Mouse (Mus musculus): ENCODE data around the gene Tnik. TPM values are rescaled to one million over a fixed set of nuclear protein-coding genes. Genes with fewer than 3 reads are reported as not detected.

The Tnik gene
- polyA plus RNA-seq, 1 experiment from 2014 or later, result 13.8 TPM

DNA sequence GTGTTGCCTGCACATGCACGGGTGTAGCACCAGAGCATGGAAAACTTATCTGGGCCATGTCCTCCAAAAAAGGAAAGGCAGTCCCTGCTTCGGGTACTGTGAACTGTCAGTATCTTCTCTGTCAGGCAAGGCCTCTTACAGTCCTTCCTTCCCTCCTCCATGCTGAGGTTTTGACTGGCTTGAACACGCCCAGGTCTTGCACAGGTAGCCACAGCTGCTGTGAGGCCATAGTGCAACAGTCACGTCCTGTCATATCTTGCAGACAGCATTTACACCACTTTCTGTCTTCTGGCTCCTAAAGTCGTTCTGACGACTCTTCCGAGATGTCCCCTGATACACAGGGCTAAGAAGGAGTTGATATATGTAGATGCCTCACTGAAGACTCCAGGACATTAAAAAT is 28.8 kb upstream of the Tnik start:
- no peaks in the 10 kb centered on the region for H3K36me3 ChIP-seq
- no peak overlapping the region for H3K27ac ChIP-seq
- 83% methylated on average over 7 of the region's 7 CpGs for WGBS
- no peak overlapping the region for H3K4me3 ChIP-seq
- H3K4me1 ChIP-seq, result no peaks in the 10 kb centered on the region; the same call in 1 of the 2 replicates
- H3K9me3 ChIP-seq, result no peaks in the 10 kb centered on the region
- no peak overlapping the region for H3K9ac ChIP-seq
- H3K4me2 ChIP-seq, result no peak overlapping the region
- no peak for ATAC-seq (ENCODE audit: insufficient number of reproducible peaks, insufficient read depth, low FRiP score, low TSS enrichment, low read depth)
- no peaks in the 10 kb centered on the region for H3K27me3 ChIP-seq

DNA sequence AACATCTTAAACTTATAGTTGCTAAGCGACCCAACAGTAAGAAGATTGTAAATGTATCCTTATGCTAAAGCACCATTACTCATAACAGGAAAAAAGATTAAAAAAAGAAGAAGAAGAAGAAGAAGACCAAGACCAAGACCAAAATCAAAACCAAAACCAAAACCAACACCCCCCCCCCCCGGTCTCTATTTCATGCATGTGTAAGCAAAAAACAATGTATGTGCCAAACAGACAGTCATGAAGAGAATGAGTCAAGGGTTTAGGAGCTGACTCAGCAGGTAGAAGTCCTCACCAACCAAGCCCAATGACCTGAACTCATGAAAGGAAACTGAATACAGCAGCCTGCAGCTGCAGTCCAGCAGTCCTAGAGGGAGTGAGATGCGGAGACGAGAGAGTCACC is 26.3 kb upstream of the Tnik start:
- no peaks in the 10 kb centered on the region; the same call in 1 of the 2 replicates for H3K4me1 ChIP-seq
- no peak overlapping the region for H3K9ac ChIP-seq
- WGBS, result 91% methylated on average over 4 of the region's 4 CpGs

DNA sequence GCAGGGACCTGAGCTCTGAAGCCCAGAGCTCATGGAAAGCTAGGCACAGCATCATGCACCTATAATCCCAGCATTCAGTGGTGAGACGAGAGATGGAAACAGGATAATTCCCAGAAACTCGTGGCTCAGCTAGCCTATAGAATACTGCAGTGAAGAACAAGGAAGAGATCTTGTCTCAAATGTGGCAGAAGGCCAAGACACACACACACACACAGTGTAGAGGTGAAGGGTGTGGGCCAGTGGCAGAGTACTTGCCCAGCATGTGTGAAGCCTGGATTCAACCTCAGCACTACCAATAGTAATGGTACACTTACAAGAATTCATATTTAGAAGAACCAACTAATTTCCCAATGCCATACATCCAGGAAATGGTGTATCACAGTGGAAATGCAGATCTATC is 24.9 kb upstream of the Tnik start:
- Histone ChIP-seq H3K27me3 (no peaks in the 10 kb centered on the region), H3K4me2 (no peak overlapping the region), H3K27ac (no peak overlapping the region), H3K4me1 (no peaks in the 10 kb centered on the region; the same call in 1 of the 2 replicates), H3K9me3 (no peaks in the 10 kb centered on the region), H3K36me3 (no peaks in the 10 kb centered on the region), H3K4me3 (no peak overlapping the region), H3K9ac (no peak overlapping the region)
- WGBS, result 60% methylated on average over 2 of the region's 2 CpGs
- ATAC-seq (ENCODE audit: insufficient number of reproducible peaks, insufficient read depth, low FRiP score, low TSS enrichment, low read depth), result no peak

More for the DNA sequence above, 26.3 kb upstream of the Tnik start:
- H3K36me3 ChIP-seq, result no peaks in the 10 kb centered on the region
- no peaks in the 10 kb centered on the region for H3K9me3 ChIP-seq
- H3K27ac ChIP-seq, result no peak overlapping the region
- no peaks in the 10 kb centered on the region for H3K27me3 ChIP-seq
- no peak overlapping the region for H3K4me2 ChIP-seq
- no peak overlapping the region for H3K4me3 ChIP-seq
- no peak for ATAC-seq (ENCODE audit: insufficient number of reproducible peaks, insufficient read depth, low FRiP score, low TSS enrichment, low read depth)

DNA sequence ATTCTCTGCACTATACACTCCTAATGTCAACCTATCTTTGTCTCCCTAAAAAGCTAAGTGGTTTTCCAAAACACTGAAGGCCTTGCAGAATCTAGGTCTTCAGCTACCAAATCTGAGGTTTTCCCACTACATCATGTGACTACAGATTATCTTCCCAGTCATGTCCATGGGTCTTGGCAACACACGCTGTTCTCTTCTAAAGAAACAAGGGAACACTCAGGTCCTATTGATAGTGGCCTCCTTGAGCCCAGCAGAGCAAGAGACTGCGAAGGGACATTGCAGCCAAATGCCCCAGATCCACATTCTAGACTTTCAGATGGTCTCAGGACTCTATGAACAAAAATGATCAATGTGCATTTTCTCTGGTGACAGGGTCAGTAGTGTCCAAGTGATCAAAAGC is 20.5 kb upstream of the Tnik start:
- no peaks in the 10 kb centered on the region for H3K27me3 ChIP-seq
- no peaks in the 10 kb centered on the region; the same call in 1 of the 2 replicates for H3K4me1 ChIP-seq
- ATAC-seq (ENCODE audit: insufficient number of reproducible peaks, insufficient read depth, low FRiP score, low TSS enrichment, low read depth), result no peak
- no peak overlapping the region for H3K9ac ChIP-seq
- 78% methylated on average over 2 of the region's 2 CpGs for WGBS
- no peak overlapping the region for H3K27ac ChIP-seq
- no peak overlapping the region for H3K4me2 ChIP-seq
- no peaks in the 10 kb centered on the region for H3K9me3 ChIP-seq
- H3K4me3 ChIP-seq, result no peak overlapping the region
- no peaks in the 10 kb centered on the region for H3K36me3 ChIP-seq

DNA sequence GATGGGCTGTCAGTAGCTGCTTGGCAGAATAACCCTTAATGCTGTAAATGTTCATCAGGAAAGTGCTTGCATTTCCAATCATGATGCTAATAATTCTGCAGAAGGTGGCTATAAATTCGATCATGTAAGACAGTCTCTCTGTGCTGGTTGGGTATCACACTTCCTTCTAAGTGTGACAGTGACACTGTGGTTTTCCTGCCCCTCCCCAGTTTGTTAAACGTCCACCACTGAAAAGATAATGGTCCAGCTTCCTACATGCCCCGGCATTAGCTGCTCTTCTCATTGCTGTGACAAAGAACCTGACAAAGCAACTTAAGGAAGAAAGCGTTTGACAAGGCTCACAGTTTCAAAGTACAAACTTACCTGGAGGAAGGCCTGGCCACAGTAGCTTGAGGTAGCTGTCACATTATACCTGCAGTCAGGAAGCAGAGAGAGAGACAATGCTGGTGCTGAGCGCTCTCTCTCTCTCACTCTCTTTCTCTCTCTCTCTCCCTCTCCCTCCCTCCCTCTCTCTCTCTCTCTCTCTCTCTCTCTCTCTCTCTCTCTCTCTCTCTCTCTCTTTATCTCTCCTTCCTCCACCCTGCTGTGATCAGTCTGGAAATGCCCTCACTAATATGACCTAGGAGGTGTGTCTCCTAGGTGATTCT is 18.6 kb upstream of the Tnik start:
- no peaks in the 10 kb centered on the region for H3K36me3 ChIP-seq
- H3K27ac ChIP-seq, result no peak overlapping the region
- no peak overlapping the region for H3K4me3 ChIP-seq
- WGBS, result 80% methylated on average over 5 of the region's 5 CpGs
- no peak for ATAC-seq (ENCODE audit: insufficient number of reproducible peaks, insufficient read depth, low FRiP score, low TSS enrichment, low read depth)
- H3K27me3 ChIP-seq, result no peaks in the 10 kb centered on the region
- no peaks in the 10 kb centered on the region for H3K9me3 ChIP-seq
- H3K4me1 ChIP-seq, result no peaks in the 10 kb centered on the region
- H3K9ac ChIP-seq, result no peak overlapping the region
- no peak overlapping the region for H3K4me2 ChIP-seq

DNA sequence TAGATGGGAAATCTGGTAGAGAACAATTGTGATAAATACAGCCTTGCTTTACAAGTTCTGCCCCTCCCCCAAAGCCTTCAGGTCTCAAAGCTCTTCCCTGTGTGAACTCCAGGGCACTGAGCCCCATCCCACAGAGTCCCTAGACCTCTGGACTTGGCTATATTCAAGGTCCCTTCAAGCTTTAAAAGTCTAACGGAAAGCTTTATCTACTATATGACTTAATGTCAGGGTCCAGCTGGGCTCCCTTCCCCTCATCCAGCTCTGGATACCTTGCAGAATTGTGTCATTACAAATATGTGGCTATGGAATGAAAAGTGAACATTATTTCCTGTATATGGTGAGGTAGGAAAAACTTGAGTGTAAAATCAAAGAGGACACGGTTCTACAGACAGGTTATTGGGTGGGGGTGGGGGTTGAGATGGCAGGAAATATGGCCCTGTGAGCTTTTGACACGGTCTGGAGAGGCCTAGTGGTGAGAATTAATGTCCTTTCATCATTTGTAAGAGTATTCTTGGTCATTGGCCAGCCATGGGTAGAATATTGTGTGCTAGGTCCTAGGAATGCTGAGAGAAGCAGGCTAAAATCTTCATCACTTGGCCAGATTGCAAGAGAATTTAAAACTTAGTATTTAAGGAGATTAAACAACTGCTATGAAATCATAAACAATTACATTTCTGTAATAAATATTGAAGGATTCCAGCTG is 14.6 kb upstream of the Tnik start:
- H3K27me3 ChIP-seq, result no peaks in the 10 kb centered on the region
- H3K9ac ChIP-seq, result no peak overlapping the region
- WGBS, result 55% methylated on average over 3 of the region's 3 CpGs
- no peaks in the 10 kb centered on the region for H3K9me3 ChIP-seq
- H3K27ac ChIP-seq, result no peak overlapping the region
- no peak for ATAC-seq (ENCODE audit: insufficient number of reproducible peaks, insufficient read depth, low FRiP score, low TSS enrichment, low read depth)
- no peak overlapping the region for H3K4me2 ChIP-seq
- H3K36me3 ChIP-seq, result no peaks in the 10 kb centered on the region
- no peaks in the 10 kb centered on the region for H3K4me1 ChIP-seq
- H3K4me3 ChIP-seq, result no peak overlapping the region

DNA sequence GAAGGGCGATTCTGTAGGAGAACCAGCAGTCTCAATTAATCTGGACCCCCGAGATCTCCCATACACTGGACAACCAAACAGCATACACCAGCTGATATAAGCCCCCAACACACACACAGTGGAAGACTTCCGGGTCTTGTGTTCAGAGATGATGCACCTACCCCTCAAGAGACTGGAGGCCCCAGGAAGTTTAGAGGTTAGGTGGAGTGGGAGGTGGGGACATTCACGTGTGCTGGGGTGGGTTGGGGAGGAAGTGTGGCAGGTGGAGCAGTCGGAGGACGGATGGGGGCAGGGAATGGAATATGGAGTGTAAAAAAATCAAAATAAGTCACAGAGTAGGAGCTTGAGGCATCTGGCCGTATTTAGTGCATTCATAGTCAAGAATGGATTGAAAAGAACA is 7.3 kb upstream of the Tnik start:
- no peaks in the 10 kb centered on the region for H3K9me3 ChIP-seq
- H3K4me3 ChIP-seq, result no peak overlapping the region
- H3K9ac ChIP-seq, result no peak overlapping the region
- H3K27ac ChIP-seq, result no peak overlapping the region
- H3K27me3 ChIP-seq, result no peaks in the 10 kb centered on the region
- H3K4me2 ChIP-seq, result no peak overlapping the region
- 79% methylated on average over 7 of the region's 7 CpGs for WGBS
- H3K36me3 ChIP-seq, result no peaks in the 10 kb centered on the region
- no peaks in the 10 kb centered on the region for H3K4me1 ChIP-seq
- ATAC-seq (ENCODE audit: insufficient number of reproducible peaks, insufficient read depth, low FRiP score, low TSS enrichment, low read depth), result no peak

DNA sequence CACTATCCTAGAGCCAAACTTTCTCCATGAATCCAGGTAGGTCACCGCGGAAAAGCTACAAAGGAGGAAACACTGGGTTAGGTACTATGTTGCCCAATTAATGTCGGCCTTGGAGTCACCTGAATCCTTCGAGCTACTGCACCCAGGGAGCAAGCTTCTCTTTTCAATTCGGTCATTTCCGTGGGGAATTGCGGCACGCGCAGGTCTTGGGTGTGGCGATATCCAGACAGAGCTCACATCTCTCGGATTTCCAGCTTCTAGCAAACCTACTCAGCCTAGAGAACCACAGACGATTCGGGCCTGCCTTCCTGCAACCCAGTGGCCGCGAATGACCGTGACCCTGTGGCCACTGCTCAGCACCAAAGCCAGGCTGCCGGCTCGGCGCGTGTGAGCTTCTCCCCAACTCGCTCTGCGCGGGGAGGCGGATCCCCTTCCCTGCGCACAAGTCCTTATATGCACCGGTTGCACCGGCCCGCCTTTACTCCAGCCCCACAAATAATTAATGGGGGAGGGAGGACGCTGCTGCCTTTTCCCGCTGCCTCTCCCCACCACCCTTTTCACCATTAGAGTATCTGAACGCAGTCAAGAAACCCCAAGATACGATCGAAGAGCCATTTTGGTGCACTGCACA is 528 bp upstream of the Tnik start:
- peak overlapping the region; percentile 71 for H3K4me3 ChIP-seq
- H3K9me3 ChIP-seq, result no peaks in the 10 kb centered on the region
- peak overlapping the region; percentile 76 for H3K9ac ChIP-seq
- ATAC-seq (ENCODE audit: insufficient number of reproducible peaks, insufficient read depth, low FRiP score, low TSS enrichment, low read depth), result peak; percentile 79; the same call in 1 of the 2 replicates
- peaks cover 22% of the 10 kb centered on the region for H3K4me1 ChIP-seq
- no peaks in the 10 kb centered on the region for H3K36me3 ChIP-seq
- H3K27ac ChIP-seq, result 0 out of 2 replicates have a peak overlapping the region, but pooled peaks have one; percentile 4
- peak overlapping the region; percentile 87 for H3K4me2 ChIP-seq
- WGBS, result under 1% methylated on average over 33 of the region's 33 CpGs
- peaks cover 9% of the 10 kb centered on the region; the same call in 1 of the 2 replicates for H3K27me3 ChIP-seq

DNA sequence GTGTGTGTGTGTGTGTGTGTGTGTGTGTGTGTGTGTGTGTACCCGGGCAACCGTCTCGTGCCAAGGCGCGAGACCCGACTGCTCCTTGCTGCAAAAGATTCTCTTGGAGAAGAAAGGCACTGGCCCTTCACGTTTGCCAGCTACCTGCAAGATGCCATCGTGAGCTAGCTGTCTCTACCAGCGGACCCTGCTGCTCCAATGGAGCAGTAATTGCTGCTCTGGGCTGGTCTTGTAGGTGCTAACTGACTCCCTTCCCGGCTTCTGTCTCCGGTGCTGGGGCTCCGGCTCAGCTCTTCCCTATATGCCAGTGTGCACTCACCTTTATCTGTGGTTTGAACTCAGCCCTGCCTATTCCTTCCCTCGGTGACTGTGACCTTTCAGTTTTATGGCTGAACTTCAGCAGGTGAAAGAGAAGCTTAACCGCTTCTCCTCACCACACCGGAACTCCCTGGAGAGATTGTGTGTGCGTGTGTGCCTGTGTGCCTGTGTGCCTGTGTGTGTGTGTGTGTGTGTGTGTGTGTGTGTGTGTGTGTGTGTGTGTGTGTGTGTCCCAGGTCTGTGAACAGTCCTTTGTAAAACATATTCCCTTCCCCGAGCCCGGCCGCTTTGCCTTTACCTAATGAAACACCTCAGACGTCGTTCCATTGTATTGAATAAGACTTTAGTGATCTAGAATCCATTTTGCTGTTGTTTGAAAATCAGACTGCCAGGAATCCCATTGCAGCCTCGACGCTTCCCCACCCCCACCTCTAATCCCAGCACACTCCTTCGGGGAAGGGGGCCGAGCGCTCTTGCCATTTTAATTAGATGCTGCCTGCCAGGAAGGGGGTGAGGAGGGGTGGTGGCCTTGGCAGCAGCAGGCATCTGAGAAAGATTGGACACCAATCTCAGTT is 1.2 kb downstream of the Tnik start:
- Histone ChIP-seq H3K9me3 (no peaks in the 10 kb centered on the region), H3K36me3 (no peaks in the 10 kb centered on the region), H3K27me3 (peaks cover 9% of the 10 kb centered on the region; the same call in 1 of the 2 replicates), H3K9ac (peak overlapping the region; percentile 76), H3K27ac (peak overlapping the region; percentile 55; the same call in 1 of the 2 replicates), H3K4me3 (peak overlapping the region; percentile 71), H3K4me2 (peak overlapping the region; percentile 87), H3K4me1 (peaks cover 22% of the 10 kb centered on the region)
- WGBS, result 3% methylated on average over 26 of the region's 26 CpGs
- no peak for ATAC-seq (ENCODE audit: insufficient number of reproducible peaks, insufficient read depth, low FRiP score, low TSS enrichment, low read depth)

DNA sequence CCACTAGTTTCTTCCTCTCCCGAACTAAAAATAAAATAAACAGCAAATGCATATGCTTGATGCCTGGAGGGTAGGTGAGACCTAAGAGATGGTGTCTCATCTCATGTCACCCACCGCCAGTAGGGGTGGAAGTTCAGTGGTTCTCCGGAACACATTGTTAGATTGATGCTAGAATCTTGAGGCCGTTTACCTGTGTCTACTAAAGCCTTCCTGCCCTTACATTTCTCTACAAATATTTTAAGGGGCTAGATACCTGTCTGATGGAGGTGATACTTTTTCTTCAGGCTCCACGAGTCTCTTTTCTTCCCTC is 1.8 kb downstream of the Tnik start:
- 18% methylated on average over 5 of the region's 5 CpGs for WGBS
- H3K4me2 ChIP-seq, result peak overlapping the region; percentile 87
- H3K27ac ChIP-seq, result no peak overlapping the region
- H3K27me3 ChIP-seq, result peaks cover 9% of the 10 kb centered on the region; the same call in 1 of the 2 replicates
- peak overlapping the region; percentile 71 for H3K4me3 ChIP-seq
- ATAC-seq (ENCODE audit: insufficient number of reproducible peaks, insufficient read depth, low FRiP score, low TSS enrichment, low read depth), result no peak
- peaks cover 22% of the 10 kb centered on the region for H3K4me1 ChIP-seq
- H3K9ac ChIP-seq, result peak overlapping the region; percentile 76; the same call in 1 of the 2 replicates
- H3K36me3 ChIP-seq, result no peaks in the 10 kb centered on the region
- H3K9me3 ChIP-seq, result no peaks in the 10 kb centered on the region

DNA sequence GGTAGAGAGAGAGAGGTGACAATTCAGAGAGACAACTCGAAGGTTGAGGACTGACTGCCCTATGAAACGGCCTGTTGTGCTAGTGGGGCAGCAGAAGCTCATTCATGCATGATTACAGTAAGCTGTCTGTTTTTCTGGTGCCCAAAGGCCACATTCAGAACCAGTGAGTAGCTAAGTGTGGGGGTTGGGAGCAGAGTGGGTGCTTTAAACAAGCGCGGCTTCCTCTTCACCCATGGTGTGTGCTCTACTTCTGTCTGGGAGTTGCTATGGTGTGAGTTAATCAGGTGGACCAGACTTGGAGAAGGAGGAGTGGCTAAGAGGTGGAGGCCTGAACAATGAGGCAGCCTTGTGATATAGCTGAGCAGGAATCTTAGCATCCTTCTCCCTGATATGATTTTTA is 2.2 kb downstream of the Tnik start:
- WGBS, result 22% methylated on average over 4 of the region's 4 CpGs
- H3K4me2 ChIP-seq, result peak overlapping the region; percentile 87
- ATAC-seq (ENCODE audit: insufficient number of reproducible peaks, insufficient read depth, low FRiP score, low TSS enrichment, low read depth), result no peak
- H3K36me3 ChIP-seq, result no peaks in the 10 kb centered on the region
- H3K9me3 ChIP-seq, result no peaks in the 10 kb centered on the region
- peak overlapping the region; percentile 71 for H3K4me3 ChIP-seq
- H3K4me1 ChIP-seq, result peaks cover 22% of the 10 kb centered on the region
- no peak overlapping the region for H3K27ac ChIP-seq
- H3K9ac ChIP-seq, result no peak overlapping the region
- peaks cover 9% of the 10 kb centered on the region; the same call in 1 of the 2 replicates for H3K27me3 ChIP-seq
